Mouse (Mus musculus): Measurements from ENCODE around the gene Nxpe5. TPM values are rescaled to one million over a fixed set of nuclear protein-coding genes. Genes with fewer than 3 reads are reported as not detected.

The Nxpe5 gene
- total RNA-seq, 1 experiment, result 0.09 TPM

DNA sequence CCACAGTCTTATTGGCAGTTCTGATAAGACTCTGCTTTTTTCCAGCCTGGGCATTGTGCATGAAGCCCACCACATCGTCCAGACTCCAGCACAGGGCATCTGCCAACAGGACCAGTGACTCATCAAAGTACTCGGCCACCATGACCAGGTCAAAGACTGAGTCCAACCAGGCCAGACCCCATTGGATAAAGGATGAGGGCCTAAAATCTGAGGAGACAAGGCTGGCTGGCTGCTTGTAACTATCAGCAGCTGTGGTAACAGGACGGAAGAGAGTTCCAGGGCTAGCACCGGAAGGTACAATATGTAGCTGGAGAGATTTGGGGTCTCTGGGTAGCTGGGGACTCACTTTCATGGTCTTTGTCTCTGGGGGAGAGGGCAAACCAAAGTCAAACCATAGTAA is 40.0 kb downstream of the Nxpe5 start:
- Histone ChIP-seq H3K9ac (ENCODE audit: insufficient read depth, low read depth, low read length, poor library complexity, severe bottlenecking) (no peak overlapping the region), H3K4me1 (ENCODE audit: control insufficient read depth in 2 of 2, insufficient read depth in 2 of 2, low read length in 2 of 2, poor library complexity in 1 of 2) (peaks cover 0 to 3% of the 10 kb centered on the region in 2 experiments; a peak in 1 of 4 replicates), H3K9me3 (ENCODE audit: control insufficient read depth, insufficient read depth, low read depth, low read length) (no peaks in the 10 kb centered on the region), H3K36me3 (ENCODE audit: control insufficient read depth, insufficient read depth, low read length, poor library complexity, severe bottlenecking) (peaks cover 12% of the 10 kb centered on the region; the same call in 1 of the 2 replicates), H3K4me3 (ENCODE audit: insufficient read depth in 1 of 2, low read depth in 1 of 2, low read length in 2 of 2, poor library complexity in 1 of 2, severe bottlenecking in 1 of 2) (no peak overlapping the region), H3K27ac (ENCODE audit: insufficient read depth, low read depth, low read length, poor library complexity, severe bottlenecking) (no peak overlapping the region)
- no peak for TF ChIP-seq CHD2 (IDR thresholded peaks at IDR 0.05; ENCODE audit: low read depth, low read length)
- no peak for TF ChIP-seq HCFC1 (IDR thresholded peaks at IDR 0.05; ENCODE audit: borderline replicate concordance, insufficient read depth, low read length)
- TF ChIP-seq ZNF384 (IDR thresholded peaks at IDR 0.05; ENCODE audit: low read depth, low read length), result no peak
- TF ChIP-seq ZC3H11A (IDR thresholded peaks at IDR 0.05; ENCODE audit: borderline replicate concordance, low read depth, low read length), result no peak
- no peak for TF ChIP-seq MAFK (IDR thresholded peaks at IDR 0.05; ENCODE audit: insufficient read depth, low read depth, low read length)
- no peak for DNase-seq (ENCODE audit: low read depth, low spot score)
- in situ Hi-C loops (cut with MboI; ENCODE audit: low sequenced_read_pairs in 2 of 2, unreplicated experiment in 2 of 2), result no loop called here

DNA sequence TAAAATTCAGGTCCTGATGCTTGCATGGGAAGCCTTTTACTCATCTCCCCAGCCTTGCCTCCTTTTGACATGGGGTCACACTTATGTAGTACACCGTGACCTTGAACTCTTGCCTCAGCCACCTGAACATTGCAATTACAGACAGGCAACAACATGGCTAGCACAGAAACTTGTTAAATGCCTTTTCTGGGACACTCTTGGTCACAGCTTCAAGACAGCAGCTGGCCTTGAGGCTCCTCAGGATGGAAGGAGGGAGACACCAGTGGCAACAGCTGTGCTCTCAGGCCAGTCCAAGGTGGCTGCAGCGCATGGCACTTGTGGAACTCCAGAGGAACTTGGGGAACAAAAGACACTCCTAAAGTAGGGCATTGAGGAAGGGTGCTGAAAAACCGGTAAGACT is 41.4 kb downstream of the Nxpe5 start:
- TF ChIP-seq HCFC1 (IDR thresholded peaks at IDR 0.05; ENCODE audit: borderline replicate concordance, insufficient read depth, low read length) (no peak), CHD2 (IDR thresholded peaks at IDR 0.05; ENCODE audit: low read depth, low read length) (no peak), MAFK (IDR thresholded peaks at IDR 0.05; ENCODE audit: insufficient read depth, low read depth, low read length) (no peak), ZC3H11A (IDR thresholded peaks at IDR 0.05; ENCODE audit: borderline replicate concordance, low read depth, low read length) (no peak), ZNF384 (IDR thresholded peaks at IDR 0.05; ENCODE audit: low read depth, low read length) (no peak)
- no peak overlapping the region for H3K27ac ChIP-seq (ENCODE audit: insufficient read depth, low read depth, low read length, poor library complexity, severe bottlenecking)
- H3K36me3 ChIP-seq (ENCODE audit: control insufficient read depth, insufficient read depth, low read length, poor library complexity, severe bottlenecking), result peaks cover 1% of the 10 kb centered on the region; the same call in 1 of the 2 replicates
- in situ Hi-C loops (cut with MboI; ENCODE audit: low sequenced_read_pairs in 2 of 2, unreplicated experiment in 2 of 2), result no loop called here
- H3K9me3 ChIP-seq (ENCODE audit: control insufficient read depth, insufficient read depth, low read depth, low read length), result no peaks in the 10 kb centered on the region
- H3K4me3 ChIP-seq (ENCODE audit: insufficient read depth in 1 of 2, low read depth in 1 of 2, low read length in 2 of 2, poor library complexity in 1 of 2, severe bottlenecking in 1 of 2), result no peak overlapping the region
- no peak for DNase-seq (ENCODE audit: low read depth, low spot score)
- H3K4me1 ChIP-seq (ENCODE audit: control insufficient read depth in 2 of 2, insufficient read depth in 2 of 2, low read length in 2 of 2, poor library complexity in 1 of 2), result peaks cover 0 to 3% of the 10 kb centered on the region in 2 experiments; a peak in 1 of 4 replicates
- H3K9ac ChIP-seq (ENCODE audit: insufficient read depth, low read depth, low read length, poor library complexity, severe bottlenecking), result no peak overlapping the region

DNA sequence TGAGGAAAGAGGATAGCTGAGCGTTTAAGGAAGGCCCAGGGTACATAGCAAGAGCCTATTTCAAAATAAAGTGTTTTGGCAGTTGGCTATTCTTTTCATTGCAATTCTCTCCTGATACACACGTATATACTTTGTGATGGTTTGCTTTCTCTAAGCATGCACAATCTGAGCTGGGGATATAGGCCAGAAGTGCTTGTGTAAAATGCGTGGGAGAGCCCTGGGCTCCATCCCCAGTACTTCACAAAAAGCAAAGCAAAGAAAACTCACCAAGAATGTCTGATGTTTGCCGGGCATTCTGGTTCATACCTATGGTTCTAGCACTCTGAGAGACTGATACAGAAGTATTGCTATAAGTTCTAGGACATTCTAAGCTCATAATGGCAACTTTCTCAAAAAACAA is 43.3 kb downstream of the Nxpe5 start:
- H3K4me3 ChIP-seq (ENCODE audit: insufficient read depth in 1 of 2, low read depth in 1 of 2, low read length in 2 of 2, poor library complexity in 1 of 2, severe bottlenecking in 1 of 2), result no peak overlapping the region
- H3K27ac ChIP-seq (ENCODE audit: insufficient read depth, low read depth, low read length, poor library complexity, severe bottlenecking), result no peak overlapping the region
- H3K4me1 ChIP-seq (ENCODE audit: control insufficient read depth in 2 of 2, insufficient read depth in 2 of 2, low read length in 2 of 2, poor library complexity in 1 of 2), result no peaks in the 10 kb centered on the region
- in situ Hi-C loops (cut with MboI; ENCODE audit: low sequenced_read_pairs in 2 of 2, unreplicated experiment in 2 of 2), result no loop called here
- DNase-seq (ENCODE audit: low read depth, low spot score), result no peak
- no peaks in the 10 kb centered on the region for H3K9me3 ChIP-seq (ENCODE audit: control insufficient read depth, insufficient read depth, low read depth, low read length)
- H3K9ac ChIP-seq (ENCODE audit: insufficient read depth, low read depth, low read length, poor library complexity, severe bottlenecking), result no peak overlapping the region
- no peaks in the 10 kb centered on the region; the same call in 1 of the 2 replicates for H3K36me3 ChIP-seq (ENCODE audit: control insufficient read depth, insufficient read depth, low read length, poor library complexity, severe bottlenecking)
- TF ChIP-seq MAFK (IDR thresholded peaks at IDR 0.05; ENCODE audit: insufficient read depth, low read depth, low read length), result no peak
- no peak for TF ChIP-seq HCFC1 (IDR thresholded peaks at IDR 0.05; ENCODE audit: borderline replicate concordance, insufficient read depth, low read length)
- TF ChIP-seq ZNF384 (IDR thresholded peaks at IDR 0.05; ENCODE audit: low read depth, low read length), result no peak
- no peak for TF ChIP-seq ZC3H11A (IDR thresholded peaks at IDR 0.05; ENCODE audit: borderline replicate concordance, low read depth, low read length)
- TF ChIP-seq CHD2 (IDR thresholded peaks at IDR 0.05; ENCODE audit: low read depth, low read length), result no peak

DNA sequence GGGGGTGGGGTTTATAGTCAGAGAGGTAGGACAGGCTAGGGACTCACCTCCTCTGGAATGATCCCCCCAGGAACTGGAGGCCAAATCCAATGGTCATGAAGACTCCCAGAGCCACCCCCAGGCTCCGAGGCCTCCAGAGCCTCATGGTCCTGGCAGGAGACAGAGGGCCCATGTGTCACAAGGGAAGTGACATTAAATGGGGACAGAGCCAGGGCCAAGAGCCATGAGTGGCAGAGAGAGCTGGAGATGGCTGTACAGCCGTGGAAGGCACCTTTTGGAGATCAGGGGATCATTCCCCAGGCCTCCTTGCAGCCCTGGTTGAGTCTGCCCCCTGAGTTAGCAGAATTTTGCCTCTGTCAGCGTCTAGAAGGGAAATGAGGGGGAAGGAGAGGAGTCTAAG is 45.5 kb downstream of the Nxpe5 start:
- no peaks in the 10 kb centered on the region for H3K9me3 ChIP-seq (ENCODE audit: control insufficient read depth, insufficient read depth, low read depth, low read length)
- in situ Hi-C loops (cut with MboI; ENCODE audit: low sequenced_read_pairs in 2 of 2, unreplicated experiment in 2 of 2), result no loop called here
- DNase-seq (ENCODE audit: low read depth, low spot score), result no peak
- H3K4me1 ChIP-seq (ENCODE audit: control insufficient read depth in 2 of 2, insufficient read depth in 2 of 2, low read length in 2 of 2, poor library complexity in 1 of 2), result peaks cover 2 to 4% of the 10 kb centered on the region in 2 experiments; a peak in 2 of 4 replicates
- TF ChIP-seq ZC3H11A (IDR thresholded peaks at IDR 0.05; ENCODE audit: borderline replicate concordance, low read depth, low read length) (no peak), CHD2 (IDR thresholded peaks at IDR 0.05; ENCODE audit: low read depth, low read length) (no peak), HCFC1 (IDR thresholded peaks at IDR 0.05; ENCODE audit: borderline replicate concordance, insufficient read depth, low read length) (no peak), MAFK (IDR thresholded peaks at IDR 0.05; ENCODE audit: insufficient read depth, low read depth, low read length) (no peak), ZNF384 (IDR thresholded peaks at IDR 0.05; ENCODE audit: low read depth, low read length) (no peak)
- no peak overlapping the region for H3K9ac ChIP-seq (ENCODE audit: insufficient read depth, low read depth, low read length, poor library complexity, severe bottlenecking)
- no peak overlapping the region for H3K27ac ChIP-seq (ENCODE audit: insufficient read depth, low read depth, low read length, poor library complexity, severe bottlenecking)
- H3K4me3 ChIP-seq (ENCODE audit: insufficient read depth in 1 of 2, low read depth in 1 of 2, low read length in 2 of 2, poor library complexity in 1 of 2, severe bottlenecking in 1 of 2), result no peak overlapping the region
- no peaks in the 10 kb centered on the region for H3K36me3 ChIP-seq (ENCODE audit: control insufficient read depth, insufficient read depth, low read length, poor library complexity, severe bottlenecking)

Data from ES-E14 (cell line).